Mouse (Mus musculus): Measurements from ENCODE around the gene Slc36a3. TPM values are rescaled to one million over a fixed set of nuclear protein-coding genes. Genes with fewer than 3 reads are reported as not detected.

Slc36a3 gene
- total and polyA plus RNA-seq, 3 experiments = not detected

DNA sequence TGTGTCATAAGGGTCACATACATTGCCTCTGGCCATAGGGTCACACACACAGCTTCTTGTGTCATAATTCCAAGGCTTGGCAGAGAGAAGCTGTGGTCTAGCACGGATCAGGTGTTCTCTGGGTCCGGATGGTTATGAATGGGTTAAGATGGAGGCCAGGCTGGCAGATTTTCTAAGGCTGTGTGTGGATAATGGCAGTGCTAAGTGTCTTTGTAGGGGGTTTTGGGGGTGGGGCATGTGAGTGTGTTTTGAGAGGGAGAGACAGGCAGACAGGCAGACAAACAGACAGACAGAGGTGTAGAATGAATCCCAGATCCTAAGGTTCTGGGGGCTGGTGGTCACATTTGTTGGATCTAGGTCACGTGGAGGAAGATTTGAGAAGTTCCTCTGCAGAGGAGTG is 49.5 kb downstream of the Slc36a3 start:
- Histone ChIP-seq H3K27ac (no peak overlapping the region), H3K79me2 (replicated peaks; ENCODE audit: control insufficient read depth, insufficient read depth, low read length) (no peaks in the 10 kb centered on the region), H3K4me1 (ENCODE audit: control insufficient read depth, insufficient read depth, low read length) (peaks cover 5% of the 10 kb centered on the region), H3K4me3 (no peak overlapping the region), H3K9ac (ENCODE audit: low read depth, low read length) (no peak overlapping the region), H3K36me3 (ENCODE audit: control insufficient read depth, insufficient read depth, low read length) (no peaks in the 10 kb centered on the region), H3K27me3 (ENCODE audit: control insufficient read depth, insufficient read depth, low read length) (no peaks in the 10 kb centered on the region)
- intact Hi-C loops (cut with DNase I) = no loop called here
- DNase-seq = no peak
- no peak for TF ChIP-seq EP300 (IDR thresholded peaks at IDR 0.05; ENCODE audit: insufficient read depth, low read depth, low read length)
- TF ChIP-seq CTCF (IDR thresholded peaks at IDR 0.05) = no peak
- no peak for TF ChIP-seq POLR2A (IDR thresholded peaks at IDR 0.05; ENCODE audit: insufficient read depth, low read depth, low read length)
- WGBS = 81% methylated on average over 3 of the region's 3 CpGs

DNA sequence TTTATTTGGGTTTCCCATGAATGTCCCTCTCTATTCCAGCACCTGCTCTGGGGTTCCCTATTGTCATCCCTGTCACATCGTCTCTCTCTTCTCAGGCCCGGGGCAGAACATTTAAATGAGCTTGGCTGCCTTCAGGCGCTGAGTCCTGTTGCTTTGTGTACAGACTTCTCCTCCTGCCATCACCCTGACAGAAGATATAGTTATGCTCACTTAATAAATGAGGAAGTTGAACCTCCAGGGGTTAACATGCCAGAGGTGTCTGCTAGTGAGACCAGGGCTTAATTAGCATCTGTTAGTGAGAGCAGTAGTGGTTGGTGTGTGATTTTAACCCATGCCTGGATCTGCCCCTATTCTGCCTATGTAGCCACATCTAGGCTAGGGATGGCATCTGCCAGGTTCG is 51.6 kb downstream of the Slc36a3 start:
- H3K4me1 ChIP-seq (ENCODE audit: control insufficient read depth, insufficient read depth, low read length) = peaks cover 5% of the 10 kb centered on the region
- no peak overlapping the region for H3K27ac ChIP-seq
- intact Hi-C loops (cut with DNase I) = loop anchor here (10.0 kb wide), 1 partner anchor 355 kb away; no protein-coding TSS in a partner anchor
- TF ChIP-seq CTCF (IDR thresholded peaks at IDR 0.05) = no peak
- no peak for TF ChIP-seq POLR2A (IDR thresholded peaks at IDR 0.05; ENCODE audit: insufficient read depth, low read depth, low read length)
- DNase-seq = no peak
- no peaks in the 10 kb centered on the region for H3K79me2 ChIP-seq (replicated peaks; ENCODE audit: control insufficient read depth, insufficient read depth, low read length)
- no peaks in the 10 kb centered on the region for H3K36me3 ChIP-seq (ENCODE audit: control insufficient read depth, insufficient read depth, low read length)
- WGBS = 72% methylated on average over 4 of the region's 4 CpGs
- H3K9ac ChIP-seq (ENCODE audit: low read depth, low read length) = no peak overlapping the region
- H3K4me3 ChIP-seq = no peak overlapping the region
- no peaks in the 10 kb centered on the region for H3K27me3 ChIP-seq (ENCODE audit: control insufficient read depth, insufficient read depth, low read length)

DNA sequence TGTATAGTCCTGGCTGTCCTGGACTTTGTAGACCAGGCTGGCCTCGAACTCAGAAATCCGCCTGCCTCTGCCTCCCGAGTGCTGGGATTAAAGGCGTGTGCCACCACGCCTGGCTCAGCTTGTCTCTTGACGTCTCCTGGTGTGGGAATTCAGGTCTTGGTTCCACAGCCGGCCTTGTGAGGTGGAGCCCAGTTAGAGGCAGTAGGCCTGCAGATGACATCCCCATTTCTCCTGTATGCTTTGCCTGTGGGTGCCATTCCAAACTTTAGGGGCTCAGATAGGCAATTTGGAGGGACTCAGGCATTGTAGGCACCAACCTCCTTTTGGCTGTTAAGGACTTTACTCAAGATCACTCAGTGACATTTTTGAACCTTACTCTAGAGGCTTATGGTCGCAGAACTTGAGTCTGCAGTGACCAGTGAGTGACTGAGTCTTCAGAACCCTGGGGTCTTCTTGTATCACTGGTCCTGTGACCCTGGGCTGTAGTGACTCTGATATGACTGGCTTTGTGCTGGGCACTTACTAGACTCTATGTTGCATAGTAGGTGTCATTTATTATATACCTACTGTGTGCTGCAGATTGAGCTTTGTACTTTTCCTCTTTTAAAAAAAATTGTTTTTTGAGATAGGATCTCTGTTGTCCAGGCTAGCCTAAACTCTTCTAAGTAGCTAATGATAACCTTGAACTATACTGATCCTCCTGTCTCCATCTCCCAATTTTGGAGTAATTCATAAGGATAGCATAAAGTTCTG is 52.3 kb downstream of the Slc36a3 start:
- intact Hi-C loops (cut with DNase I) = loop anchor here (10.0 kb wide), 1 partner anchor 356 kb away; no protein-coding TSS in a partner anchor
- TF ChIP-seq POLR2A (IDR thresholded peaks at IDR 0.05; ENCODE audit: insufficient read depth, low read depth, low read length) = no peak
- TF ChIP-seq EP300 (IDR thresholded peaks at IDR 0.05; ENCODE audit: insufficient read depth, low read depth, low read length) = no peak
- TF ChIP-seq CTCF (IDR thresholded peaks at IDR 0.05) = no peak
- H3K4me3 ChIP-seq = no peak overlapping the region
- DNase-seq = no peak
- no peak overlapping the region for H3K9ac ChIP-seq (ENCODE audit: low read depth, low read length)
- no peaks in the 10 kb centered on the region for H3K79me2 ChIP-seq (replicated peaks; ENCODE audit: control insufficient read depth, insufficient read depth, low read length)
- no peak overlapping the region for H3K27ac ChIP-seq
- no peaks in the 10 kb centered on the region for H3K36me3 ChIP-seq (ENCODE audit: control insufficient read depth, insufficient read depth, low read length)
- 92% methylated on average over 8 of the region's 8 CpGs for WGBS
- H3K4me1 ChIP-seq (ENCODE audit: control insufficient read depth, insufficient read depth, low read length) = peaks cover 5% of the 10 kb centered on the region
- no peaks in the 10 kb centered on the region for H3K27me3 ChIP-seq (ENCODE audit: control insufficient read depth, insufficient read depth, low read length)

DNA sequence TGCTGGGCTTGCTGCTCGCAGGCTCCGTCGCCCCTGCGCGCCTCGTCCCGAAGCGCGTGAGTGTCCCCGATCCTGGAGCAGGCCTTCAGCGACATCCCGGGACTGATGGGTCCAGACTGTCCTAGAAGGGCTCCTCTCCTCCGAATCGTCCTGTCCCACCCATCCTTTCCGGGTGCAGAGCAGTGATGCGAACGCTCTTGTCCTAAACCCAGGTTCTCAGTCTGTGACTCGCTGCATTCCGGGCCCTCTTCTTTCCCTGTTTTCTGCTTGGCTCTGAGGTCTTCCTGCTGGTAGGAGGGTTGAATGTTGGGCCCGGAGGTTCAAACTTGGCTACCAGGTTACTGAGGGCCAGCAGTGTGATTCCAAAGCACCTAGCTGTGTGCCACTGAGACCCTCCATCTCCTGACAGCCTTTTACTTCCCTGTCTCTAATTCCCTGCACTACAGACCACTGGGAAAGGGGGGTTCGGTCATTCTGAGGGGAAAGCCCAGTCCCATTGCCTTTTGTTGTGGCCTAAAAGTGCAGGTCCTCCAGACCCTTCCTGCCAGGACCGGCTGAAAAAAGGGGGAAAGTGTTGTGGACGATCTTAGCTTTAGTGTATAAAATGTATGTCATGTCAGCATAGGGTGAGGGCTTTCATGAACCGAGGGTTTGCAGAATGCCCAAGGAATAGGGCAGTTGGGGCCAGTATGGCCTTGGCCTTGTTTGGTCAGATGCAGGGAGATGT is 53.2 kb downstream of the Slc36a3 start:
- H3K4me3 ChIP-seq = peak overlapping the region; percentile 81
- intact Hi-C loops (cut with DNase I) = loop anchor here (10.0 kb wide), 1 partner anchor 356 kb away; no protein-coding TSS in a partner anchor
- H3K27me3 ChIP-seq (ENCODE audit: control insufficient read depth, insufficient read depth, low read length) = no peaks in the 10 kb centered on the region
- H3K36me3 ChIP-seq (ENCODE audit: control insufficient read depth, insufficient read depth, low read length) = no peaks in the 10 kb centered on the region
- WGBS = 14% methylated on average over 24 of the region's 24 CpGs
- H3K9ac ChIP-seq (ENCODE audit: low read depth, low read length) = peak overlapping the region; percentile 87
- H3K27ac ChIP-seq = peak overlapping the region; percentile 70
- peaks cover 5% of the 10 kb centered on the region for H3K4me1 ChIP-seq (ENCODE audit: control insufficient read depth, insufficient read depth, low read length)
- peak in 1 of 2 experiments; percentile 35 for DNase-seq
- no peaks in the 10 kb centered on the region for H3K79me2 ChIP-seq (replicated peaks; ENCODE audit: control insufficient read depth, insufficient read depth, low read length)
- no peak for TF ChIP-seq CTCF (IDR thresholded peaks at IDR 0.05)
- TF ChIP-seq EP300 (IDR thresholded peaks at IDR 0.05; ENCODE audit: insufficient read depth, low read depth, low read length) = no peak
- no peak for TF ChIP-seq POLR2A (IDR thresholded peaks at IDR 0.05; ENCODE audit: insufficient read depth, low read depth, low read length)

DNA sequence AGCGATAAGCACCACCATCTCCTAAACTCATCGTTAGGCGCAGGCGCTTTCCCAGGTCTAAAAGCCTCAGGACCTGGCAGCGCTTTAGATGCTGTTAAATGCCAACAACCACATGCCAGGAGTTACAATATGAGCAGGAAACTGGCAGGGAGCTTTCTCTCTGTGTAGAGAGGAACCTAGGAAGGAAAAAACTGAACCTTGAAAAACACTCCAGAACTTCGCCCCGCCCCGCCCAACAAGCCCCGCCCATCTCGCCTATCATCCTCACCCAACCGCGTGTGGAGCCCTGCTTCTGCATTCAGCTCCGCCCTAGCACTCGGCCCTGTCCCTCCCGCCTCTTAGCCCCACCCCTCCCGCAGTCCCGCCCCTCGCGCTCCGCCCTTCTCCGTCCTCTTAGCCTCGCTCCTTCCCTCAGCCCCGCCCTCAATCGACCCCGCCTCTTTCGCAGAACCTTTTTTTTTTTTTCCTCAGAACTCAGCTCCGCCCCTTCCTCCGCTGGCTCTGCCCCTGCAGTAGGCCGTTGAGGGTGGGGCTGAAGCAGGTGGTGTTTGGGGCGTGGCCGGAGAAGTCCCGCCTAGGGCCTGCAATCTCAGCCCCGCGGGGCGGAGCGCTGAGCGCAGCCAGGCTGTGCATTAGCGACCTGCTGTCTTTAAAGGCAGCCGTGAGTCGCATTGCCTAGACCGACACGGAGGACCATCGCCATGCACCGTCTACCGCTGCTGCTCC is 53.9 kb downstream of the Slc36a3 start, which contains the start of gene Gm2a:
TSS of gene Gm2a (plus strand) at position 653 of the 726 bp plus-strand sequence.
- Histone ChIP-seq H3K4me1 (ENCODE audit: control insufficient read depth, insufficient read depth, low read length) (peaks cover 5% of the 10 kb centered on the region), H3K36me3 (ENCODE audit: control insufficient read depth, insufficient read depth, low read length) (no peaks in the 10 kb centered on the region), H3K79me2 (replicated peaks; ENCODE audit: control insufficient read depth, insufficient read depth, low read length) (no peaks in the 10 kb centered on the region), H3K27ac (peak within 1 kb of the TSS; percentile 74), H3K9ac (ENCODE audit: low read depth, low read length) (peak within 1 kb of the TSS; percentile 87), H3K27me3 (ENCODE audit: control insufficient read depth, insufficient read depth, low read length) (no peaks in the 10 kb centered on the region), H3K4me3 (peak within 1 kb of the TSS; percentile 81)
- intact Hi-C loops (cut with DNase I) = loop anchor here (10.0 kb wide), 1 partner anchor 357 kb away; no protein-coding TSS in a partner anchor
- under 1% methylated on average over 45 of the region's 45 CpGs for WGBS
- peak; percentile 91 for TF ChIP-seq POLR2A (IDR thresholded peaks at IDR 0.05; ENCODE audit: insufficient read depth, low read depth, low read length)
- no peak for TF ChIP-seq EP300 (IDR thresholded peaks at IDR 0.05; ENCODE audit: insufficient read depth, low read depth, low read length)
- no peak for TF ChIP-seq CTCF (IDR thresholded peaks at IDR 0.05)
- peak; percentile 92 to 96 for DNase-seq
